Mouse (Mus musculus): Measurements from ENCODE around the gene Ptgfrn.

DNA sequence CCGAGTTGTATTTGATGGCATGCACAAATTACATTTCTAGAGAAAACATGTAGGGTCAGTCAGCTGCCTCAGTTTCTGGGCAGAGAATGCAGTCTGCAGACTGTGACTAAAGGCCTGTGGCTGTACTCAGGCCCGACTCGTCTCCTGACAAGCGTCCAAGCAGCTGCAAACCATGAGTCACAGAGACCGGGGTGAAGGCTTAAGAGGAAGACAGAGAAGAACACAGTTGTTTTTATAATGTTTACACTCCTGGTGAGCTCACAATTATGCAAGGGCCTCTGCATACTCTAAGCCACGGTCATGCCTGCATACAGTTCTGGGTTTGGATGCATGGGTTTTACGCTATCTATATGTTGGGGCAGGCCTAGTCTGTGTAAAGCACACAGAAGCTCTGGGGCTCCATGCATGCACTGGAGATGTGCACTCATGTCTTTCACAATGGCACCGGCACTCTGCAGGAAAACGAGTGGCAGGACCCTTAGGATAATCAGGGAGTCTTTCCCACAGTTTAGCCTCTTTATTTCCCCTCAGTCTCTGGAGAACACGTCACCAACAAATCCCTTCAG, 39.8 kb downstream of the Ptgfrn start:
- TF ChIP-seq CTCF (IDR thresholded peaks at IDR 0.05 in 2 of 3, conservative IDR thresholded peaks at IDR 0.05 in 1 of 3; ENCODE audit: control insufficient read depth in 1 of 3, insufficient read depth in 1 of 3, low read depth in 2 of 3, low read length in 3 of 3, poor library complexity in 1 of 3, severe bottlenecking in 1 of 3) (no peak), POLR2A (IDR thresholded peaks at IDR 0.05; ENCODE audit: control insufficient read depth in 1 of 2, insufficient read depth in 1 of 2, low read depth in 1 of 2, low read length in 2 of 2, poor library complexity in 1 of 2) (no peak)
